Mouse (Mus musculus) neural tube, embryonic 12.5 days (tissue): ENCODE measurements at regions not wholly inside any gene's neighbourhood (a gene's known extent, or its start where the extent isn't known, plus 50 kb on each side); places are given as distances from the start of the nearest gene placed in this dataset.

ENCODE experiments used
- ATAC-seq: fragments of 200-750 bp; cut with Nextera tagmentation; 2 replicates; pipeline ENCODE4 v1.8.0; 2017; ENCODE audit warnings: low read depth, mild to moderate bottlenecking, moderate TSS enrichment, moderate library complexity; ENCODE audit not compliant: low FRiP score
- H3K27ac ChIP-seq: fragments of 300-500 bp; sonication (generic); 2 replicates; pipeline ENCODE4 v1.5.1; 2016
- H3K27me3 ChIP-seq: fragments of 300-500 bp; sonication (generic); replicated peaks from 2 replicates; pipeline ENCODE4 v1.6.1; 2016; ENCODE audit warnings: mild to moderate bottlenecking
- H3K36me3 ChIP-seq: fragments of 300-500 bp; sonication (generic); 2 replicates; pipeline ENCODE4 v1.6.1; 2016; ENCODE audit warnings: mild to moderate bottlenecking
- H3K4me1 ChIP-seq: fragments of 300-500 bp; sonication (generic); 2 replicates; pipeline ENCODE4 v1.6.1; 2016
- H3K4me2 ChIP-seq: fragments of 300-500 bp; sonication (generic); replicated peaks from 2 replicates; pipeline ENCODE4 v1.6.1; 2016; ENCODE audit warnings: mild to moderate bottlenecking
- H3K4me3 ChIP-seq: fragments of 300-500 bp; sonication (generic); 2 replicates; pipeline ENCODE4 v1.5.1; 2016
- H3K9ac ChIP-seq: fragments of 300-500 bp; sonication (generic); 2 replicates; pipeline ENCODE4 v1.6.1; 2016; ENCODE audit warnings: mild to moderate bottlenecking
- H3K9me3 ChIP-seq: fragments of 300-500 bp; sonication (generic); 2 replicates; pipeline ENCODE4 v1.6.1; 2016; ENCODE audit warnings: mild to moderate bottlenecking
- WGBS: fragments of 180-500 bp; shearing (Covaris S2); methylation state at CpG from one replicate; pipeline ENCODE4 v1.1.7; 2016; 5-methylcytosine and 5-hydroxymethylcytosine counted together

GRCm38 (mm10) chr6:116854029-116854428, 137.3 kb upstream of the Tmem72 start:
- no peak for ATAC-seq
- 77% methylated on average over 6 of the region's 6 CpGs for WGBS
- no peaks in the 10 kb centered on the region for H3K36me3 ChIP-seq

GRCm38 (mm10) chr6:116856093-116856492, 139.4 kb upstream of the Tmem72 start:
- H3K4me3 ChIP-seq: no peak overlapping the region
- no peaks in the 10 kb centered on the region for H3K36me3 ChIP-seq
- H3K27me3 ChIP-seq: no peaks in the 10 kb centered on the region
- no peak overlapping the region for H3K27ac ChIP-seq
- no peaks in the 10 kb centered on the region for H3K9me3 ChIP-seq
- no peak overlapping the region for H3K4me2 ChIP-seq
- ATAC-seq: no peak
- H3K9ac ChIP-seq: no peak overlapping the region
- H3K4me1 ChIP-seq: no peaks in the 10 kb centered on the region
- WGBS: 81% methylated on average over 2 of the region's 2 CpGs

More at GRCm38 (mm10) chr6:116854029-116854428, 137.3 kb upstream of the Tmem72 start:
- no peak overlapping the region for H3K4me2 ChIP-seq
- no peak overlapping the region for H3K4me3 ChIP-seq
- no peaks in the 10 kb centered on the region for H3K27me3 ChIP-seq
- no peaks in the 10 kb centered on the region for H3K4me1 ChIP-seq
- H3K27ac ChIP-seq: no peak overlapping the region
- H3K9ac ChIP-seq: no peak overlapping the region
- H3K9me3 ChIP-seq: no peaks in the 10 kb centered on the region

DNA sequence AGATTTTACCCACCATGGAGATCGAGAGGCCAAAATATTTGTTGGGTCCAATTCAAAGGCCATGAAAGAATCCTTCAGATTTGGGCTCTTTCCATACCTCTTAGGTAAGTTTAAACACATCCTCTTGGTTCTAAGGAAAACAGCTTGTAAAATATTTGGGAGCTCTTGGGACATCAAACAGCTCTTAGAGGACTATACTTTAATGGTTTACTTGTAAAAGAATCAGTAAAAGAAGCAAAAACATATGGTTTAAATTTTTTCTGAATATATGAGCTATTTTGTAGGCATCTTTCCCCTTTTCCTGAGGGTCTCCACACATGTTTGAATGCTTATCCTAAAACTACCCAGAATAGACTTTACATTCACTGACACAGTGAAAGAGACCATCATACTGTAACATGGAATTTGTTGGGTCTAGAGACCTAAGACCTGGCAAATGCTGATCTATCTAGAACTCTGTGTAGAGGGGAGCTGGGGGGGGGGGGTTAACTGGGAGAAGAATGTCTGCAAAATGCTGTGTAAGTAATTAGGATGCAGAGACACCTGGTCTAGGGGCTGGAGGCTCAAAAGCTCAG, 140.3 kb upstream of the Tmem72 start:
- WGBS: 92% methylated on average over 1 of the region's 1 CpGs
- Histone ChIP-seq H3K4me3 (no peak overlapping the region), H3K4me2 (no peak overlapping the region), H3K4me1 (no peaks in the 10 kb centered on the region), H3K36me3 (no peaks in the 10 kb centered on the region), H3K9ac (no peak overlapping the region), H3K27ac (no peak overlapping the region), H3K9me3 (no peaks in the 10 kb centered on the region), H3K27me3 (no peaks in the 10 kb centered on the region)
- ATAC-seq: no peak

DNA sequence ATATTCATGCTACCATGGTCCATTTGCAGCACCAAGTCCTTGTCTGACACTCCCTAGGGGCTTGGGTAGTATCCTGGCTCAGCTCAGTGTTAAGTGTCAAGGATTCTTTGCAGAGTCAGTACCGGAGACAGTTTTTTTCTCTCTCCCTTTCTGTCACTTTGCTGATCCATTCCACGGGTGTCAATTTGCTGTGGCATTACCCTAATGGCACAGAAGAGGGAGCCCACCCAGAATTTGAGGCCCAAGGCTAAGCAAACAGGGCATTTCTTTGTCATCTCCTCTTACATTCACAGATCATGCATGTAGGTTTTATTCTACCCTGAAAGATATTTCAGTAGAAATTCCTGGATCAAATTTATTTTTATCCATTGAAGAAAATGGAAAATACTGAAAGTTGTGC, 146.4 kb upstream of the Tmem72 start:
- Histone ChIP-seq H3K9ac (no peak overlapping the region), H3K4me3 (no peak overlapping the region), H3K36me3 (no peaks in the 10 kb centered on the region), H3K27me3 (no peaks in the 10 kb centered on the region), H3K9me3 (no peaks in the 10 kb centered on the region), H3K4me2 (no peak overlapping the region), H3K4me1 (no peaks in the 10 kb centered on the region), H3K27ac (no peak overlapping the region)
- WGBS: 65% methylated on average over 2 of the region's 2 CpGs
- ATAC-seq: no peak

- Histone ChIP-seq H3K9me3 (no peaks in the 10 kb centered on the region), H3K4me1 (no peaks in the 10 kb centered on the region), H3K27me3 (no peaks in the 10 kb centered on the region), H3K9ac (no peak overlapping the region), H3K4me3 (no peak overlapping the region), H3K27ac (no peak overlapping the region), H3K4me2 (no peak overlapping the region), H3K36me3 (no peaks in the 10 kb centered on the region)
- ATAC-seq: no peak
- 78% methylated on average over 2 of the region's 2 CpGs for WGBS
These were observed 146.9 kb upstream of the Tmem72 start for GRCm38 (mm10) chr6:116863626-116864025.

DNA sequence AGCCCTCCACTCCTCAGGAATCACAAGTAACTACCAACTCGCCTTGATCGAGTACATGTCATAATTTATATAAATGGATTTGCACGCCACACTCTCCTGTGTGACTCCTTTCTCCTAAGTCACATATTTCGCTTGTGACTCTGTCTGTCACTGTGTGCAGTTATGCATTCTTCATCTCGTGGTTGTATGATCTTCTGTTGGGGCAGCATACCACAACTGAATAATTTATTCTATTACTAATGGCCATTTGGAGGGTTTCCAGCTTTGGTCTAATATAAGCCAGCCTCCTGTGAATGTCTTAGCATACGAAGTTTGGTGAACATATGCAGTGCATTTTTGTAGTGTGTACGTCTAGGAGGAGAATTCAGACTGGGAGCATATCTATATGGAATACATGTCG, 176.6 kb upstream of the Tmem72 start:
- 76% methylated on average over 8 of the region's 8 CpGs for WGBS
- no peak for ATAC-seq
- H3K27ac ChIP-seq: no peak overlapping the region

GRCm38 (mm10) chr6:116894252-116894651, 177.5 kb upstream of the Tmem72 start:
- 92% methylated on average over 5 of the region's 5 CpGs for WGBS
- no peaks in the 10 kb centered on the region for H3K27me3 ChIP-seq
- no peak for ATAC-seq

More for the DNA sequence above, 176.6 kb upstream of the Tmem72 start:
- Histone ChIP-seq H3K4me3 (no peak overlapping the region), H3K36me3 (no peaks in the 10 kb centered on the region), H3K9me3 (no peaks in the 10 kb centered on the region), H3K9ac (no peak overlapping the region), H3K27me3 (no peaks in the 10 kb centered on the region), H3K4me2 (no peak overlapping the region), H3K4me1 (0 out of 2 replicates have a peak, but pooled peaks cover 4% of the 10 kb centered on the region)

GRCm38 (mm10) chr6:116895114-116895513, 178.4 kb upstream of the Tmem72 start:
- H3K9ac ChIP-seq: no peak overlapping the region
- no peaks in the 10 kb centered on the region for H3K27me3 ChIP-seq
- 0 out of 2 replicates have a peak, but pooled peaks cover 4% of the 10 kb centered on the region for H3K4me1 ChIP-seq
- no peaks in the 10 kb centered on the region for H3K9me3 ChIP-seq
- 0 out of 2 replicates have a peak, but pooled peaks have one; percentile 17 for ATAC-seq
- WGBS: 66% methylated on average over 5 of the region's 5 CpGs
- H3K36me3 ChIP-seq: no peaks in the 10 kb centered on the region
- no peak overlapping the region for H3K27ac ChIP-seq
- no peak overlapping the region for H3K4me3 ChIP-seq
- no peak overlapping the region for H3K4me2 ChIP-seq

More at GRCm38 (mm10) chr6:116894252-116894651, 177.5 kb upstream of the Tmem72 start:
- Histone ChIP-seq H3K4me2 (no peak overlapping the region), H3K4me3 (no peak overlapping the region), H3K36me3 (no peaks in the 10 kb centered on the region), H3K27ac (no peak overlapping the region), H3K9me3 (no peaks in the 10 kb centered on the region), H3K4me1 (0 out of 2 replicates have a peak, but pooled peaks cover 4% of the 10 kb centered on the region), H3K9ac (no peak overlapping the region)

DNA sequence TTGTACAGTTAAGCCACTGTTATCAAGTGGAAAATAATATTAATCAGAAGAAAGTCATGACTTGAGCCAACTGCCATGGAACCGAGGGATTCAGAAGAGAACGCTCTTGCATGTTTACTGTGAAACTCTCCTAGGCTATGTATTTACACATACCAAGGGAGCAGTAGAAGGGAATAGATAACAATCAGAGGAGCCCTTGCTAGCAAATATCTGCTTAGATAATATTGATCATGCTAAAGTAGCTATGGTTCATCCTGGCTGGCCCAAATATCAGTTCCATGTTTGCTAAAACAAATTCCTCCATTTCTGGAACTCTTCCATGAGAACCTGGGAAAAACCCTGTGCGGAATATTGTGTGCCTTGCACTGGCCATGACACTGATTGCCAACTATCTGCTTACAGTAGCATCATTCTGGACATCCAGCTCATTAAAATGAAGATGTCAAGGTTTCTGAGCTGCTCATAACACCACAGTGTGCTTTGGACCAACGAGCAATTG, 179.5 kb upstream of the Tmem72 start:
- no peak overlapping the region for H3K4me2 ChIP-seq
- no peak overlapping the region for H3K4me3 ChIP-seq
- H3K27me3 ChIP-seq: no peaks in the 10 kb centered on the region
- 87% methylated on average over 4 of the region's 4 CpGs for WGBS
- no peaks in the 10 kb centered on the region for H3K36me3 ChIP-seq
- 0 out of 2 replicates have a peak, but pooled peaks cover 4% of the 10 kb centered on the region for H3K4me1 ChIP-seq
- H3K9me3 ChIP-seq: no peaks in the 10 kb centered on the region
- no peak for ATAC-seq
- H3K27ac ChIP-seq: no peak overlapping the region
- H3K9ac ChIP-seq: no peak overlapping the region

- 53% methylated on average over 1 of the region's 1 CpGs for WGBS
- Histone ChIP-seq H3K4me3 (no peak overlapping the region), H3K27me3 (no peaks in the 10 kb centered on the region), H3K27ac (no peak overlapping the region), H3K4me2 (no peak overlapping the region), H3K36me3 (no peaks in the 10 kb centered on the region), H3K4me1 (no peaks in the 10 kb centered on the region), H3K9ac (no peak overlapping the region), H3K9me3 (no peaks in the 10 kb centered on the region)
- ATAC-seq: no peak
These were observed 185.1 kb upstream of the Tmem72 start for GRCm38 (mm10) chr6:116901816-116902215.

DNA sequence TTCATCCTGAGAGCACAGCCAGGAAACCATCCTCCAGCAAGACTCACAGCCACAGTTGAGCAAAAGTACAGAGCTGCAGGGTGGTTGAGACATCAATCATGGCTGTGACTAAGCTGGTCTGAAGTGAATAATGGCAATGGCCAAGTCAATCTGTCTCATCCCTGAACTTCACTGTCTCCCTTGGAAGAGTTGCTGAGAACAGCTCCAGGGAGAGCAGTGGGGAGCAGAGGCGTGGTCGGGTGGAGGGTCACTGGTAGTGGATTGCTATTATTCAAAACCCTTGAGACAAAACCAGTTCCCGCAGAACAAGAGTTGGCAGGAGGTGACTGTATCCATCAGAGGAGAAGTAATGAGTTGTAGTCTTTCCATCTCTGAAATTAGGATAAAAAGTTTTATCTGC, 185.7 kb upstream of the Tmem72 start:
- Histone ChIP-seq H3K9ac (no peak overlapping the region), H3K4me3 (no peak overlapping the region), H3K36me3 (no peaks in the 10 kb centered on the region), H3K27me3 (no peaks in the 10 kb centered on the region), H3K4me1 (no peaks in the 10 kb centered on the region), H3K9me3 (no peaks in the 10 kb centered on the region), H3K27ac (no peak overlapping the region), H3K4me2 (no peak overlapping the region)
- ATAC-seq: no peak
- WGBS: 74% methylated on average over 3 of the region's 3 CpGs

DNA sequence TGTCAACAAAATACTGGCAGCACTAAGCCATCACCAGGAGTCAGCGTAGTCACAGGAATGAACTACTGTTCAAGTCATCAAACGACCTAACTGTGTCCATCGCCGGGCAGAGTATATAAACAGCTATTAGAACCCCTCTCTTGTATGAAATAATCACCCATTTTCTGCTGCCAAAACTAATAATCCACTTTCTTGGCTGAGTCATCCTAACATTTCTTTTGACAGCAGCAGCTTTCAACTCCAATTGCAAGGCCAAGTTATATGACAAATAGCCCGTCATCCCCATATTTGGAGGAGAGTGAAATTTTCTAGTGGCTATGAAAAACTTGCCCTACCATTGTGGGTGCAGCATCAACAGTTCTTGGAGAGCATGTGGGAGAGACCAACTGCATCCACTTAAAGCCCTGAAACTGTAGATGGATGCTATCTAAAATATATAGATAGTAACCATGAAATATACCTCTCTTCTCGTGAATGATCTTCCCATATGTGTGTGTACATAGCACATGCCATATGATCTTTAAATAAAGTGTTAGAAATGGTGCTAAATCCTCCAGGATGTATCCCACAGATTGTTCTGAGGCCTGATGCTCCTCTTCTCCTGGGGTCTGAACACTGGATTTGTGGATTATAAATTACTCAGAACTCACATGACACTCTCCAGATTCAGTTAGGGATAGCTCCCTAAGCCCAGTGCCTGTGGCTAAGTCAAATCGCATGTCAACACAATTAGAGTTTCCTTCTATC, 189.9 kb upstream of the Tmem72 start:
- Histone ChIP-seq H3K9me3 (no peaks in the 10 kb centered on the region), H3K4me3 (no peak overlapping the region), H3K27ac (no peak overlapping the region), H3K27me3 (no peaks in the 10 kb centered on the region), H3K4me2 (no peak overlapping the region), H3K4me1 (no peaks in the 10 kb centered on the region), H3K9ac (no peak overlapping the region), H3K36me3 (no peaks in the 10 kb centered on the region)
- ATAC-seq: no peak
- 82% methylated on average over 7 of the region's 7 CpGs for WGBS
